Mouse (Mus musculus): ENCODE data around the gene Krt73. TPM values are rescaled to one million over a fixed set of nuclear protein-coding genes. Genes with fewer than 3 reads are reported as not detected.

The Krt73 gene
- total RNA-seq (2021) = not detected
- long read RNA-seq, experiment 1 = 0 reads
- long read RNA-seq, experiment 2, partial matches to known transcripts = 0 of 1 reads
- long read RNA-seq, experiment 2, other reads (novel, unspliced or antisense) = 0 of 1 reads

GRCm38 (mm10) chr15:101802296-101802835 lies at the start of gene Krt73:
Krt73 (minus strand) TSS chr15:101802346.
- DNase-seq (ENCODE audit: low spot score in 2 of 2) = no peak

- DNase-seq (ENCODE audit: low spot score in 2 of 2) = no peak
Measured at GRCm38 (mm10) chr15:101850694-101851093, 48.5 kb upstream of the Krt73 start, which contains the start of gene Krt1. Krt1 (minus strand) TSS chr15:101850794.

- DNase-seq (ENCODE audit: low spot score in 2 of 2) = no peak
Measured at GRCm38 (mm10) chr15:101845971-101846403, 43.8 kb upstream of the Krt73 start.

- DNase-seq (ENCODE audit: low spot score in 2 of 2) = no peak
Measured at GRCm38 (mm10) chr15:101843192-101843591, 41.0 kb upstream of the Krt73 start.

GRCm38 (mm10) chr15:101834784-101835328 lies 32.7 kb upstream of the Krt73 start:
- no peak for DNase-seq (ENCODE audit: low spot score in 2 of 2)

- DNase-seq (ENCODE audit: low spot score in 2 of 2) = peak in 1 of 2 experiments; percentile 19
Measured at GRCm38 (mm10) chr15:101833131-101833530, 31.0 kb upstream of the Krt73 start.

- no peak for DNase-seq (ENCODE audit: low spot score in 2 of 2)
Measured at GRCm38 (mm10) chr15:101829441-101829840, 27.3 kb upstream of the Krt73 start.

GRCm38 (mm10) chr15:101821786-101822185 lies 19.6 kb upstream of the Krt73 start:
- DNase-seq (ENCODE audit: low spot score in 2 of 2) = no peak

- DNase-seq (ENCODE audit: low spot score in 2 of 2) = no peak
Measured at GRCm38 (mm10) chr15:101817875-101818274, 15.7 kb upstream of the Krt73 start, which contains the start of gene Krt2. Krt2 (minus strand) TSS chr15:101818169.

GRCm38 (mm10) chr15:101803052-101803822 lies 1.1 kb upstream of the Krt73 start:
- DNase-seq (ENCODE audit: low spot score in 2 of 2) = no peak

GRCm38 (mm10) chr15:101790867-101791266 lies 11.3 kb downstream of the Krt73 start:
- DNase-seq (ENCODE audit: low spot score in 2 of 2) = no peak

- DNase-seq (ENCODE audit: low spot score in 2 of 2) = no peak
Measured at GRCm38 (mm10) chr15:101786360-101786759, 15.8 kb downstream of the Krt73 start, which contains the start of gene Krt72. Krt72 (minus strand) TSS chr15:101786460.

- no peak for DNase-seq (ENCODE audit: low spot score in 2 of 2)
Measured at GRCm38 (mm10) chr15:101773420-101773819, 28.7 kb downstream of the Krt73 start.

- peak; percentile 63 to 70 for DNase-seq (ENCODE audit: low spot score in 2 of 2)
Measured at GRCm38 (mm10) chr15:101772711-101773081, 29.4 kb downstream of the Krt73 start.

- no peak for DNase-seq (ENCODE audit: low spot score in 2 of 2)
Measured at GRCm38 (mm10) chr15:101772080-101772710, 30.0 kb downstream of the Krt73 start.

- no peak for DNase-seq (ENCODE audit: low spot score in 2 of 2)
Measured at GRCm38 (mm10) chr15:101770226-101770625, 31.9 kb downstream of the Krt73 start.

Other genes with a start within 250 kb of the Krt73 start
- under 1 TPM; 0.31 to 0.34 TPM for gene Krt90, start 239.4 kb downstream of the Krt73 start, total RNA-seq (2021)
- not detected for gene Krt75, start 228.4 kb downstream of the Krt73 start, total RNA-seq (2021)
- not detected for gene Gm5414, start 174.2 kb downstream of the Krt73 start, total RNA-seq (2021)
- gene Gm5478, start 155.0 kb downstream of the Krt73 start, total RNA-seq (2021) = not detected
- gene Krt6b, start 122.1 kb downstream of the Krt73 start, total RNA-seq (2021) = not detected
- not detected for gene Krt6a, start 108.0 kb downstream of the Krt73 start, total RNA-seq (2021)
- not detected for gene Krt5, start 89.4 kb downstream of the Krt73 start, total RNA-seq (2021)
- gene Krt71, start 59.2 kb downstream of the Krt73 start, total RNA-seq (2021) = not detected
- not detected for gene Krt72, start 15.9 kb downstream of the Krt73 start, total RNA-seq (2021)
- not detected for gene Krt2, start 15.8 kb upstream of the Krt73 start, total RNA-seq (2021)
- gene Krt1, start 48.4 kb upstream of the Krt73 start, total RNA-seq (2021) = under 1 TPM; 0.39 to 0.45 TPM
- gene Krt77, start 67.4 kb upstream of the Krt73 start, total RNA-seq (2021) = not detected
- gene Krt76, start 90.6 kb upstream of the Krt73 start, total RNA-seq (2021) = not detected
- gene Krt4, start 122.4 kb upstream of the Krt73 start, total RNA-seq (2021) = not detected
- 1 to 10 TPM; 1.2 to 1.4 TPM for gene Krt79, start 138.0 kb upstream of the Krt73 start, total RNA-seq (2021)
- not detected for gene Krt78, start 151.9 kb upstream of the Krt73 start, total RNA-seq (2021)
- 10 to 100 TPM; 18.8 TPM for gene Krt8, start 202.1 kb upstream of the Krt73 start, total RNA-seq (2021)
- gene Krt18, start 225.8 kb upstream of the Krt73 start, total RNA-seq (2021) = 10 to 100 TPM; 17.3 to 22.9 TPM